Mouse (Mus musculus) embryonic facial prominence, embryonic 14.5 days (tissue): Measurements from ENCODE around the gene Cactin. TPM values are rescaled to one million over a fixed set of nuclear protein-coding genes. Genes with fewer than 3 reads are reported as not detected.

Experiments
- ATAC-seq: fragments of 200-750 bp; cut with Nextera tagmentation; 2 replicates; pipeline ENCODE4 v1.8.0; 2017; ENCODE audit warnings: low read depth, moderate number of reproducible peaks, moderate TSS enrichment
- DNase-seq: peaks from one replicate; pipeline ENCODE4 v3.0.0-alpha.2; 2015; ENCODE audit warnings: low spot score
- H3K27ac ChIP-seq: fragments of 300-500 bp; sonication (generic); replicated peaks from 2 replicates; pipeline ENCODE4 v1.5.1; 2014; ENCODE audit warnings: low read depth, mild to moderate bottlenecking, low read length, moderate library complexity
- H3K27me3 ChIP-seq: fragments of 300-500 bp; sonication (generic); replicated peaks from 2 replicates; pipeline ENCODE4 v1.6.1; 2014; ENCODE audit warnings: low read length; ENCODE audit not compliant: control insufficient read depth, insufficient read depth
- H3K36me3 ChIP-seq: fragments of 300-500 bp; sonication (generic); 2 replicates; pipeline ENCODE4 v1.6.1; 2014; ENCODE audit warnings: low read length, mixed read lengths; ENCODE audit not compliant: control insufficient read depth, insufficient read depth
- H3K4me1 ChIP-seq: fragments of 300-500 bp; sonication (generic); 2 replicates; pipeline ENCODE4 v1.6.1; 2014; ENCODE audit warnings: antibody characterized with exemption, low read length; ENCODE audit not compliant: control insufficient read depth, insufficient read depth
- H3K4me2 ChIP-seq: fragments of 300-500 bp; sonication (generic); 2 replicates; pipeline ENCODE4 v1.6.1; 2014; ENCODE audit warnings: low read depth, mild to moderate bottlenecking, low read length, moderate library complexity, mixed read lengths
- H3K4me3 ChIP-seq: fragments of 300-500 bp; sonication (generic); 2 replicates; pipeline ENCODE4 v1.5.1; 2014; ENCODE audit warnings: low read depth, mild to moderate bottlenecking, low read length
- H3K9ac ChIP-seq: fragments of 300-500 bp; sonication (generic); 2 replicates; pipeline ENCODE4 v1.6.1; 2014; ENCODE audit warnings: low read depth, mild to moderate bottlenecking, low read length, moderate library complexity, mixed read lengths
- H3K9me3 ChIP-seq: fragments of 300-500 bp; sonication (generic); 2 replicates; pipeline ENCODE4 v1.6.1; 2016; ENCODE audit warnings: low read length; ENCODE audit not compliant: control insufficient read depth
- WGBS: fragments of 180-500 bp; shearing (Covaris S2); extraction: QIAGEN DNeasy Blood & Tissue Kit; methylation state at CpG from one replicate; pipeline ENCODE4 v1.1.7; 2014; 5-methylcytosine and 5-hydroxymethylcytosine counted together
- polyA plus RNA-seq: library from polyadenylated mRNA; unstranded; fragments of >200 nt; fragmentation: Nextera tagmentation; extraction: Ambion mirVana; gene quantifications from 2 replicates; pipeline ENCODE4 v1.2.1, GENCODE M21; 2014

The Cactin gene
- polyA plus RNA-seq, 1 experiment from 2014 or later: 27.0 TPM

DNA sequence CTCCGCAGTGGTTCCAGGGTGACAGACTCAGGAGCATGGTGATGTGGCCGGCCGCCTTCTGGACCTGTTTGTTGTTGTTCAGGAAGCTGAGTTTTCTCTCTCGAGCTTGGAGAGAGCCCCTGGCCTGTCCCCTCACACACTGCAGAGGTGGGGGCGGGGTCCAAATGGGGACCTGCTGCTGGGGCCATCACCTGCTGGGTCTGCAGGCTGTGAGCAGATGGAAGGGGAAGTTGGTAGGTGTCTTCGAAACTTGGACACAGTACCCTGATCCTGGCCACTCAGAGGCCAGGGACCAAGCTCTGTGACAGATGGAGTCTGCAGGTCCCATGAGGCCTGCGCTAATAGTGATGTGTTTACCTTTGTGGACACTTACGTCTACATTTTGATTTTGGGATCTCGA is 19.6 kb upstream of the Cactin start:
- DNase-seq: no peak
- WGBS: 82% methylated on average over 9 of the region's 9 CpGs
- Histone ChIP-seq H3K27me3 (no peaks in the 10 kb centered on the region), H3K4me1 (peaks cover 6% of the 10 kb centered on the region; the same call in 1 of the 2 replicates), H3K4me2 (no peak overlapping the region), H3K9ac (no peak overlapping the region), H3K36me3 (peaks cover 7% of the 10 kb centered on the region), H3K4me3 (no peak overlapping the region), H3K27ac (no peak overlapping the region), H3K9me3 (no peaks in the 10 kb centered on the region)
- ATAC-seq: no peak

DNA sequence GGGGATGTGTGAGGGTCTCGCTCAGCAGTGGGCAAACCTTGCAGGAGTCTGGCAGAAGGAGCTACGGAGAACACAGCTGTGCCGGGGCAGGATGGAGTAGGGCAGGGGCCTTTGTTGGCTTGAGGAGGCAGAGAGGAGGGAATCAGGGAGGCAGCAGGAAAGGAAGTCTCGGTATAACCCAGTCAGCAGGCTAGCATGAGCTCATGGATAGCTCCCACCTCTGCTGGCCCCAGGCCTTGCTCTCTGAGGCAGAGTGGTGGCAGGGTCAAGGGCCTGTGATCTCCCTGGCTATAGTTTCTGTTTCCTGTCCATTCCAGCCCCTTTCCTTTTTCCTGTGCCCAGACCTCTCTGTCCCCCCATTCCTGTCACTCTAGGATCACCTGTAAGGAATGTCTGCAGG is 18.6 kb upstream of the Cactin start:
- Histone ChIP-seq H3K4me2 (no peak overlapping the region; the same call in 1 of the 2 replicates), H3K4me3 (no peak overlapping the region), H3K27me3 (no peaks in the 10 kb centered on the region), H3K27ac (peak overlapping the region; percentile 15; the same call in 1 of the 2 replicates), H3K9ac (peak overlapping the region; percentile 40; the same call in 1 of the 2 replicates), H3K36me3 (peaks cover 16% of the 10 kb centered on the region), H3K4me1 (peaks cover 6% of the 10 kb centered on the region; the same call in 1 of the 2 replicates), H3K9me3 (no peaks in the 10 kb centered on the region)
- DNase-seq (no peak), ATAC-seq (no peak)
- WGBS: 81% methylated on average over 3 of the region's 4 CpGs

DNA sequence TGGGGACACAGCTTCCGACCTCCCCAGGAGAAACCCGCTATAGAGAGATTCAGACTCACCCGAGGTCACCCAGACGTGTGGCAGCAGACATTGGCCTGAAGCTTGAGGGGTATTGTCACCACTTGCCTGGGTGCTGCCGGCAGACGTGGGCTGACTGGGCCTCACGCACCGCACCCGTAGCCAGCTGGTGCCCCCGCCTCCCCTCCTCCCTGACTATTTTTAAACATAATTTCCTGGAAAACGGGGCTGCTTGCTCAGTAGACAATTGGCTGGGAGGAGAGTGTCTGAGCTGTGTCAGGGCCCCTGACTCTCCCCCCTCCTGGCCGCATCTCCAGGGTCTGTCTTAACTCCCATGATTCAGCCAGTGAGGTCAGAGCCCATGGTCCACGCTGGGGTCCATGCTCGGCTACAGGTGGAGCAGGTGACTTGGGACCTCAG is 18.1 kb upstream of the Cactin start:
- H3K27me3 ChIP-seq: no peaks in the 10 kb centered on the region
- H3K27ac ChIP-seq: peak overlapping the region; percentile 15; the same call in 1 of the 2 replicates
- H3K9ac ChIP-seq: peak overlapping the region; percentile 40; the same call in 1 of the 2 replicates
- DNase-seq (no peak), ATAC-seq (no peak)
- H3K9me3 ChIP-seq: no peaks in the 10 kb centered on the region
- peaks cover 22% of the 10 kb centered on the region for H3K36me3 ChIP-seq
- H3K4me3 ChIP-seq: no peak overlapping the region
- no peak overlapping the region; the same call in 1 of the 2 replicates for H3K4me2 ChIP-seq
- 60% methylated on average over 14 of the region's 14 CpGs for WGBS
- peaks cover 6% of the 10 kb centered on the region; the same call in 1 of the 2 replicates for H3K4me1 ChIP-seq

DNA sequence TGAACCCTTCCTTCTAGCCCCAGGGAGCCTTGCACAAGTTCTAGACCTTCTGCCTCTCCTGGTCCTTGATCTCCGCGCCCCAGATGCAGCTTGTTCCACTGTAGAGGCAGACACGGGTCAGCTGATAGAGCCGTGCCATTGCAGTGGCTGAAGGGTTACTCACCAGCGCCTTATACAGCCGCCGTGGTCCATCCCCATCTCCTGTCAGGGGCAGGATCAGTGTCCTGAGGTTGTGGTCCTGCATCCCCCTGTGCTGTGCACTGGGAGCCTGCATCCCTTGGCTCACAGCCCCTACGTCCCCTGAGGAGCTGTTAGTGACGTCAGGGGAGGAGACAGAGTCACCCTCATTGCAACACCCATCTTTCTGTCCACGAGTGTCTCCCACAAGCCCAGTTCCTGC is 17.6 kb upstream of the Cactin start:
- H3K4me3 ChIP-seq: no peak overlapping the region
- no peak overlapping the region for H3K4me2 ChIP-seq
- H3K27ac ChIP-seq: no peak overlapping the region
- H3K9me3 ChIP-seq: no peaks in the 10 kb centered on the region
- WGBS: 73% methylated on average over 10 of the region's 10 CpGs
- no peak overlapping the region for H3K9ac ChIP-seq
- H3K4me1 ChIP-seq: peaks cover 6% of the 10 kb centered on the region; the same call in 1 of the 2 replicates
- no peak for ATAC-seq
- H3K27me3 ChIP-seq: no peaks in the 10 kb centered on the region
- H3K36me3 ChIP-seq: peaks cover 26% of the 10 kb centered on the region
- DNase-seq: no peak

DNA sequence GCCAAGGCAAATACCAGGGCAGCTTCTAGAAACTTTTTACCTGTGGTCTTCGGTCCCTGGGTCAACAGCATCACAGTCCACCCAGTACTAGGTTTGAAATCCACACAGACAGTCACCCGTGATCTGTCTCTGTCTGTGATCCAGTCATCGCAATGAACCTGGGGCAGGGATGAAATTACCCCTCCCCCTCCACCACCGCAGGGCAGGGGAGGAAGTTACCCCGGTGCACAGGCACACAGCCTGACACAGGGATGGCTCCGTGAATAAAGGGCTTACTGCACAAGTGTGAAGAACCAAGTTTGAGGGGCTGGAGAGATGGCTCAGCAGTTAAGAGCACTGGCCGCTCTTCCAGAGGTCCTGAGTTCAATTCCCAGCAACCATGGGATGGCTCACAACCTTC is 17.1 kb upstream of the Cactin start:
- WGBS: 58% methylated on average over 7 of the region's 7 CpGs
- H3K36me3 ChIP-seq: peaks cover 31% of the 10 kb centered on the region
- no peak overlapping the region for H3K9ac ChIP-seq
- H3K4me3 ChIP-seq: no peak overlapping the region
- ATAC-seq: no peak
- no peak for DNase-seq
- H3K27ac ChIP-seq: no peak overlapping the region
- H3K4me1 ChIP-seq: peaks cover 6% of the 10 kb centered on the region; the same call in 1 of the 2 replicates
- H3K4me2 ChIP-seq: no peak overlapping the region
- H3K27me3 ChIP-seq: no peaks in the 10 kb centered on the region
- H3K9me3 ChIP-seq: no peaks in the 10 kb centered on the region

DNA sequence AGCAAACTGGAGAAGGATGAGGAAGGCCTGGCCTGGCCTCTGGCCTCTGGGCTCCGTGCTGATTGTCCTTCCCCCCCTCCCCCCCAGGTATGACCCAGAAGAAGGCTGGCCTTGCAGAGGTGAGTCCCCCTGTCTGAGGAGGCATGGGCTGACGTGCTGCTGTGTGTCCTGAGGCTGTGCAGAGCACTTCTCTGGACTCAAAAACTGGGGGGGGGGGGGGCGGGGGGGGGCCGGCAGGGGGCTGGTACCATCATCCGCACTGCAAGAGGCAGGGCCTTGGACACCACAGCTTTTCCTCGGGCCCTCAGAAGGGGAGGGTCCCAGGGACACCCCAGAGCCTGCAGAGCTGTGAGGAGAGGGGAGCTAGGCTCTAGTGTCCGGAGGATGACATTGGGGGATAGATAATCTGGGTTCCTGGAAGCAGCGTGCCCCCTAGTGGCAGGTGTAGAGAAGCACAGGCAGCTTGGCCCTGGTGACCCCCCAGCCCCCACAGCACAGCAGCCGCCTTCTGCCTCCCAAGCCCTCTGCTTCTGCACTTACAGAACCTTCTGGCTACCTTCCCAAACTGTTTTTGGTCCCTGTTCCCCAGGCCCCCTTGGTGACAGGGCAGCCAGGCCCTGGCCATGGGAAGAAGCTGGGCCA is 16.2 kb upstream of the Cactin start:
- no peaks in the 10 kb centered on the region for H3K9me3 ChIP-seq
- DNase-seq (no peak), ATAC-seq (no peak)
- no peak overlapping the region for H3K4me2 ChIP-seq
- peaks cover 41% of the 10 kb centered on the region for H3K36me3 ChIP-seq
- H3K27ac ChIP-seq: no peak overlapping the region
- H3K27me3 ChIP-seq: no peaks in the 10 kb centered on the region
- peaks cover 6% of the 10 kb centered on the region; the same call in 1 of the 2 replicates for H3K4me1 ChIP-seq
- no peak overlapping the region for H3K4me3 ChIP-seq
- WGBS: 13% methylated on average over 6 of the region's 9 CpGs
- no peak overlapping the region for H3K9ac ChIP-seq

DNA sequence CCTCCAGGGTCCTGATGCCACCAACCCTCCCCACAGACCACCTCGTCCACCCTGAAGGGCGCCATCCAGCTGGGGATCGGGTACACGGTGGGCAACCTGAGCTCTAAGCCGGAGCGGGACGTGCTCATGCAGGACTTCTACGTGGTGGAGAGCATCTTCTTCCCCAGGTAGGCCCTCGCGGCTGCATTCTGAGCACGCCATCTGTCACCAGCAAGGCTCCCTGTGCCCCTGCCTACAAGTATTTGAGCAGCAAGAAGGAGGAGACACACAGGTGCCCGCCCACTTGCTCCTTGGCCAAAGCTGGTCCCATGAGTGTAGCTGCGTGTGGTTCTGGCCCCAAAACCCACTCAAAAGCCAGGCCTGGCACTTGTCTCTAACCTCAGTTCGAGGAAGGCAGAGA is 15.2 kb upstream of the Cactin start:
- Histone ChIP-seq H3K4me3 (no peak overlapping the region), H3K9me3 (no peaks in the 10 kb centered on the region), H3K9ac (no peak overlapping the region), H3K27ac (no peak overlapping the region), H3K4me2 (no peak overlapping the region), H3K27me3 (no peaks in the 10 kb centered on the region), H3K36me3 (peaks cover 50% of the 10 kb centered on the region), H3K4me1 (peaks cover 6% of the 10 kb centered on the region; the same call in 1 of the 2 replicates)
- ATAC-seq: no peak
- DNase-seq: no peak
- WGBS: 94% methylated on average over 14 of the region's 14 CpGs

DNA sequence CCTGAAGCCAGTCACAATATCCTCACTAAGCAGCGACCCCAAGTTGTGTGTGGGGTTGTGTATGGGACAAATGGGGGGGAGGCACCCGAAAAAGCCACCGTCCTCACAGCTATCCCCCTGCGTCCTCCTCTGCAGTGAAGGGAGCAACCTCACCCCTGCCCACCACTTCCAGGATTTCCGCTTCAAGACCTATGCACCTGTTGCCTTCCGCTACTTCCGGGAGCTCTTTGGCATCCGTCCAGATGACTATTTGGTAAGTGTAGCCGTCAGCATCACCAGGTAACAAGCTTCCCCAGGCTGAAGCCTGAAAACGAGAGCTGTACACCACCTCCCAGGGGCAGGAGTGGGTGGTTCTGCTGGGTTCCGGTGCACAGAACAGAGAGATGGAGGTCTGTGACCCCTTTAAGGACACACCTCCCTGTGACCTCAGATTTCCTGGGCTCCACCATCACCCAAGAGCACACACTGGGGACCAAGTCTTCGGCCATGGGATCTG is 14.7 kb upstream of the Cactin start:
- Histone ChIP-seq H3K4me1 (peaks cover 6% of the 10 kb centered on the region; the same call in 1 of the 2 replicates), H3K4me2 (no peak overlapping the region), H3K9ac (no peak overlapping the region), H3K9me3 (no peaks in the 10 kb centered on the region), H3K27me3 (no peaks in the 10 kb centered on the region), H3K36me3 (peaks cover 56% of the 10 kb centered on the region), H3K27ac (no peak overlapping the region), H3K4me3 (no peak overlapping the region)
- WGBS: 90% methylated on average over 12 of the region's 12 CpGs
- ATAC-seq (no peak), DNase-seq (no peak)
